Mouse (Mus musculus): ENCODE measurements around the gene Fam210b. TPM values are rescaled to one million over a fixed set of nuclear protein-coding genes. Genes with fewer than 3 reads are reported as not detected.

Fam210b gene
- total and polyA plus RNA-seq, 3 experiments: 11.0 to 37.9 (median 14.7) TPM

DNA sequence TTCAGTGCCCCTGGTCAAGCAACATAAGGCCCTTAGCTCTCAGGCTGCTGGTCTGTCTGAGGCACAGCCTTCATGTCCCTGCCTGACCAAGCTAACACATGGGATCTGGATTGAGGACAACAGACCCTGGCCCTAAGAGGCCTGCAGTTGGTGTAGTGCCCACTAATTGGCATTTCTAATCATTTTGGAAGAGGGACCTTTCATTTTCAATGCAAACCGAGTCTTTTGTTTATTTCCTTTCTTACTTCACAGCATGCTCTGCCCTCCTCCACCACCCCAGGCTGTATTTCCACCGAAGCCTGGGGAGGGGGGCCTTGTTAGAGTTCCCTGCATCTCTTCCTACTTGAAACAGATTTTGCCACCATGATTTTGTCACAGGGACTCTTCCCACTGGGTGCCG, 4.4 kb upstream of the Fam210b start:
- H3K36me3 ChIP-seq (replicated peaks): no peaks in the 10 kb centered on the region
- no peak for DNase-seq (ENCODE audit: low spot score)
- H3K9me3 ChIP-seq (replicated peaks): peaks cover 2% of the 10 kb centered on the region; the same call in 1 of the 2 replicates
- H3K4me1 ChIP-seq (ENCODE audit: insufficient read depth, low read depth, low read length): peaks cover 8% of the 10 kb centered on the region
- no peak overlapping the region for H3K4me3 ChIP-seq (ENCODE audit: low read depth, low read length)
- H3K27me3 ChIP-seq (ENCODE audit: insufficient read depth, low read length): peaks cover 2% of the 10 kb centered on the region
- no peak for ATAC-seq (ENCODE audit: extremely low read depth, insufficient number of reproducible peaks, low FRiP score, poor library complexity, severe bottlenecking)
- TF ChIP-seq POLR2AphosphoS5 (IDR thresholded peaks at IDR 0.05; ENCODE audit: insufficient replicate concordance, low read depth, low read length) (no peak), GATA1 (IDR thresholded peaks at IDR 0.05; ENCODE audit: borderline replicate concordance, low read length) (no peak), GATA2 (IDR thresholded peaks at IDR 0.05; ENCODE audit: borderline replicate concordance, low read depth, low read length) (no peak)

DNA sequence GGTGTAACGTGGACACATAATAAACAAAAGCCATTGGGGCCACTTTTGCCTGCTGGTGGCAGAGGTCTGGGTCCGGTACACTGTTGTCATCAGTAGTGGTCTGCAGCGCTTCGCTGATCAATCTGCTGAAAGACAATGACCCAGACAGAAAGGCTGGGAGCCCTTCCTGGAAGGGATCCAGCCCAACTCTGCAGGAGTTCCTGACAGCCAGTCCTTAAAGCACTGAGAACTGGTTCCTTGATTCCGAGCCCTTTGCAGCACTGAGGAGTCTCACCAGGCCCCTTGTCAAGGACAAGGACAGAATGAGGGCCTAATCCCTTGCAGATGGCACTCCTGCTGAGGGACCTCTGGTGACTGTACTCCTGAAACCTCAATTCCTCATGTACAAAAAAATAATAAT, 3.8 kb upstream of the Fam210b start:
- H3K27me3 ChIP-seq (ENCODE audit: insufficient read depth, low read length): peaks cover 2% of the 10 kb centered on the region
- peaks cover 13% of the 10 kb centered on the region for H3K4me1 ChIP-seq (ENCODE audit: insufficient read depth, low read depth, low read length)
- TF ChIP-seq GATA2 (IDR thresholded peaks at IDR 0.05; ENCODE audit: borderline replicate concordance, low read depth, low read length): no peak
- ATAC-seq (ENCODE audit: extremely low read depth, insufficient number of reproducible peaks, low FRiP score, poor library complexity, severe bottlenecking): no peak
- peaks cover 2% of the 10 kb centered on the region for H3K36me3 ChIP-seq (replicated peaks)
- H3K4me3 ChIP-seq (ENCODE audit: low read depth, low read length): no peak overlapping the region
- no peak for DNase-seq (ENCODE audit: low spot score)
- peaks cover 2% of the 10 kb centered on the region; the same call in 1 of the 2 replicates for H3K9me3 ChIP-seq (replicated peaks)

- no peak for TF ChIP-seq TAL1 (conservative IDR thresholded peaks at IDR 0.05; ENCODE audit: low read depth, low read length)
- no peak for TF ChIP-seq POLR2AphosphoS5 (IDR thresholded peaks at IDR 0.05; ENCODE audit: insufficient replicate concordance, low read depth, low read length)
- TF ChIP-seq CTCF (IDR thresholded peaks at IDR 0.05; ENCODE audit: low read depth, low read length): no peak
- TF ChIP-seq GATA2 (IDR thresholded peaks at IDR 0.05; ENCODE audit: borderline replicate concordance, low read depth, low read length): no peak
- TF ChIP-seq GATA1 (IDR thresholded peaks at IDR 0.05; ENCODE audit: borderline replicate concordance, low read length): no peak
- ATAC-seq (ENCODE audit: extremely low read depth, insufficient number of reproducible peaks, low FRiP score, poor library complexity, severe bottlenecking) (no peak), DNase-seq (ENCODE audit: low spot score) (no peak)
- Histone ChIP-seq H3K4me3 (ENCODE audit: low read depth, low read length) (no peak overlapping the region), H3K4me1 (ENCODE audit: insufficient read depth, low read depth, low read length) (peaks cover 35% of the 10 kb centered on the region), H3K27me3 (ENCODE audit: insufficient read depth, low read length) (peaks cover 2% of the 10 kb centered on the region), H3K36me3 (replicated peaks) (peaks cover 13% of the 10 kb centered on the region), H3K9me3 (replicated peaks) (peaks cover 2% of the 10 kb centered on the region; the same call in 1 of the 2 replicates)
Observed at GRCm38 (mm10) chr2:172343751-172344150, 1.6 kb upstream of the Fam210b start.

- DNase-seq (ENCODE audit: low spot score): no peak
- H3K4me3 ChIP-seq (ENCODE audit: low read depth, low read length): peak overlapping the region; percentile 87; the same call in 1 of the 2 replicates
- ATAC-seq (ENCODE audit: extremely low read depth, insufficient number of reproducible peaks, low FRiP score, poor library complexity, severe bottlenecking): no peak
Observed at GRCm38 (mm10) chr2:172344669-172345068, 696 bp upstream of the Fam210b start.

DNA sequence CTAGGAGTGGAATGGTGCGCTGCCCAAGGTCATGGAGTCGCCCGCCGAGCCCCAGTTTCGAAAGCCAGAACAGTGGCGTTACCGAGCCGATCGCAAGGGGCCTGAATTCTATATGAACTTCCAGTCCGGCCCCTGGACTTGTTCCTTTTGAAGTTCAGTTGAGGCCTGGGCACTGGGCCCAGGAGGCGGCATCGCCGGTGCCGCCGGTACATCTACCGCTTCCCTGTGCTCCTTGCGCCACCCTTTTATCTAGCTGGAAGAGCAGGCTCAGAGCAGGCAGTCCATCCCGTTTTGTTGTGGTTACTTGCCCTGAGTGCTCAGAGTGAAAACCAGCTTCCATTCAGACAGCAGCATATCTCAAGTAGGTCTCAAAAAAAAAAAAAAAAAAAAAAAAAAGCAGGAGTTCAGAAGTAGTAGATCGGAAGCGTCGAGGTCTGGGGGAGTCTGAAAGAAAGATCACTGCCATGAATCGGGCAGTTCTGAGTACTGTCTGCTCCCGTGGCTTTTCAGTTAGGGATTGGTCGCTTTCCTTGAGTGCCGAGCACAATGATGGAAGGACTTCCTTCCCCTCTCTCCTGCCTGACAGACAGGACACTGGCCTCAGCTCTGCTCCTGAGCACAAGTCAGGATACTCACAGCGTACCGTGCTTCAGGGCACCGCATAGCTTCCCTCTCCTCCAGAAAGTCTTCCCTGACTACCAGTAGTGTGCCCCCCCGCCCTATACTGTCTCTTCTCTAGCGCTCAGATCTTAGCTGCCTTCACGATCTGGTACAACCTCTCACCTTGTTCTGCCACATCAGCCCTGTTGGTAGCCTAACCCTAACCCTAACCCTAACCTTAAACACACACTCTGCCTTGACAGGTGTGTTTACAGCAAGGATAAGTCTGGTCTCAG, 917 bp downstream of the Fam210b start:
- Histone ChIP-seq H3K36me3 (replicated peaks) (peaks cover 37% of the 10 kb centered on the region), H3K4me1 (ENCODE audit: insufficient read depth, low read depth, low read length) (peaks cover 60% of the 10 kb centered on the region), H3K27me3 (ENCODE audit: insufficient read depth, low read length) (peaks cover 2% of the 10 kb centered on the region), H3K9me3 (replicated peaks) (no peaks in the 10 kb centered on the region), H3K4me3 (ENCODE audit: low read depth, low read length) (peak overlapping the region; percentile 87)
- no peak for ATAC-seq (ENCODE audit: extremely low read depth, insufficient number of reproducible peaks, low FRiP score, poor library complexity, severe bottlenecking)
- DNase-seq (ENCODE audit: low spot score): peak; percentile 38
- no peak for TF ChIP-seq TAL1 (conservative IDR thresholded peaks at IDR 0.05; ENCODE audit: low read depth, low read length)
- no peak for TF ChIP-seq GATA2 (IDR thresholded peaks at IDR 0.05; ENCODE audit: borderline replicate concordance, low read depth, low read length)
- no peak for TF ChIP-seq CTCF (IDR thresholded peaks at IDR 0.05; ENCODE audit: low read depth, low read length)

More at GRCm38 (mm10) chr2:172344669-172345068, 696 bp upstream of the Fam210b start:
- Histone ChIP-seq H3K36me3 (replicated peaks) (peaks cover 21% of the 10 kb centered on the region), H3K4me1 (ENCODE audit: insufficient read depth, low read depth, low read length) (peaks cover 44% of the 10 kb centered on the region), H3K9me3 (replicated peaks) (no peaks in the 10 kb centered on the region), H3K27me3 (ENCODE audit: insufficient read depth, low read length) (peaks cover 2% of the 10 kb centered on the region)
- TF ChIP-seq GATA1 (IDR thresholded peaks at IDR 0.05; ENCODE audit: borderline replicate concordance, low read length) (no peak), TAL1 (conservative IDR thresholded peaks at IDR 0.05; ENCODE audit: low read depth, low read length) (no peak), GATA2 (IDR thresholded peaks at IDR 0.05; ENCODE audit: borderline replicate concordance, low read depth, low read length) (no peak), POLR2AphosphoS5 (IDR thresholded peaks at IDR 0.05; ENCODE audit: insufficient replicate concordance, low read depth, low read length) (no peak), CTCF (IDR thresholded peaks at IDR 0.05; ENCODE audit: low read depth, low read length) (no peak)

DNA sequence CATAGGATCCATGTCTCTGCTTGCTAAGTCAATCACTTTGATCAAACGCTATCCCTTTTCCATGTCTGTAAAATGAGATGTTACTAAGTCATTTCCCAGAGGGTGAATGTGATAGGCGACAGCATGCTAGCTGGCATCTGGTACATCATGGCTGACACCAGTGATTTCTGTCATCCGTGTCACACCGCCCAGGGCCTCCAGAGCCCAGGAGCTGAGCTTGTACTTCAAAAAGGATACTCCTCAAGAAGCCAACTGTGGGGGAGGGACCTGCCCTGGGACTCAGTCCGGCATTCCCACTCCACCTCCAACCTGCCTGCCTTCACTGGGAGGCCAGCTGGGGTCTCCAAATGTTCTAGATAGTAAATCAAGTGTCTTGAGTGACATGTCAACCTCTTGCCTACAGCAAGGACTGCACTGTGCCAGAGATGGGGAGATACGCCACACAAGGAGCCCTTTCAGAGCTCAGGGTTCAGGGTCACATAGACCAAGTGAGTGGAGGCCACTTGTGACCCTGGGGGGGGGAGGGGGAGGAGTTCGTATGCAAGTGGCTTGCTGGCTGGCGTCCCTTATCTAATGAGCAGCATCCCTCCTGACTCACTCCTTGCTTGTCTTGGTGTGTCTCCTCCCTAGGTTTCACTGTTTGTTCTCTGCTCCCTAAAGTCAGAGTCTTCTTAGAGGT, 1.7 kb downstream of the Fam210b start:
- ATAC-seq (ENCODE audit: extremely low read depth, insufficient number of reproducible peaks, low FRiP score, poor library complexity, severe bottlenecking): peak; percentile 18
- Histone ChIP-seq H3K4me1 (ENCODE audit: insufficient read depth, low read depth, low read length) (peaks cover 65% of the 10 kb centered on the region), H3K27me3 (ENCODE audit: insufficient read depth, low read length) (no peaks in the 10 kb centered on the region; the same call in 1 of the 2 replicates), H3K9me3 (replicated peaks) (no peaks in the 10 kb centered on the region), H3K4me3 (ENCODE audit: low read depth, low read length) (peak overlapping the region; percentile 87; the same call in 1 of the 2 replicates), H3K36me3 (replicated peaks) (peaks cover 43% of the 10 kb centered on the region)
- TF ChIP-seq POLR2AphosphoS5 (IDR thresholded peaks at IDR 0.05; ENCODE audit: insufficient replicate concordance, low read depth, low read length): no peak
- no peak for TF ChIP-seq CTCF (IDR thresholded peaks at IDR 0.05; ENCODE audit: low read depth, low read length)
- TF ChIP-seq TAL1 (conservative IDR thresholded peaks at IDR 0.05; ENCODE audit: low read depth, low read length): no peak
- TF ChIP-seq GATA1 (IDR thresholded peaks at IDR 0.05; ENCODE audit: borderline replicate concordance, low read length): no peak
- TF ChIP-seq GATA2 (IDR thresholded peaks at IDR 0.05; ENCODE audit: borderline replicate concordance, low read depth, low read length): no peak
- peak; percentile 30 for DNase-seq (ENCODE audit: low spot score)
